Mouse (Mus musculus) adrenal gland (tissue): ENCODE data around the gene Crocc2.
"Not testable (repeated sequence)": the region's sequence is repeated elsewhere in the genome, so short reads cannot be mapped to it uniquely, and the experiment has no call there.

Experiments used
- intact Hi-C: fragments of 180-260 bp; cut with DNase I; formaldehyde crosslinking; loops from one replicate; pipeline ENCODE4 v1.15.1; 2025

Crocc2 gene

DNA sequence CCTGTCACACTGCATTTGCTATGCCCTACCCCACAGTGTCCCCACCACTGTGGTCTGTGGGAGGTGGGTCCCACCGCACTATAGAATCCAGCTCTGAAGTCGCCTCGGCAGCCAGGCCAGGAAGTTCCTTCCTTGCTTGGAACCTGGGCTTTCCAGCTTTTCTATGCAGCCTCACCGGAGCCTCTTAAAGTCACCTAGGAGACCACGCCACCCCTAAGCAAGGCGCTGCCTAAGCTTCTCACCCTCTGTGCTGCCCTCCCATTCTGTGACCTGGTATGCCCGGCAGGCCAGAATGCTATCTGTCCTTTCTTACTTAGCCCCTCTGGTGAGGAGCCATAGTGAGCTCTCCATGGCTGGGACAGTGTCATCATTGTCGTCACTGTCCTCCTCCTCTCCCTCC lies 7.2 kb upstream of the Crocc2 start:
- intact Hi-C loops, result no loop called here

DNA sequence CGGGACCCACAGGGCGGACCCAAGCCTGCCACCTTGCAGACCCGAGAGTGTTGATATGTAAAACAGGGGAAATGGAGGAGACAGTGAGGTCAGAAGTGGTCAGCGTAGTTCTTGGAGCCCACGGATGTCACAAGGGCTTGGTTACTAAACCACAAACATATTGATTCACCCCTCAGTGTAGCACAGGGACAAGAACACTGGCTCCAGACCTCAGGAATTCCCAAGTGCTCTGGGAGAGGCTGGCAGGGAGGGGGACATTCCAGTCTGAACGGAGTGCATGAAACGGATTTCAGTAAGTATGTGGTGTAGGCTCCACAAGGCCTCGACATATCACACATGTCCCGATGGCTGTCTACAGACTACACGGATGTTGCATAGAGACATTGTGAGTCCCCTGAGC lies 6.6 kb upstream of the Crocc2 start:
- intact Hi-C loops, result no loop called here

DNA sequence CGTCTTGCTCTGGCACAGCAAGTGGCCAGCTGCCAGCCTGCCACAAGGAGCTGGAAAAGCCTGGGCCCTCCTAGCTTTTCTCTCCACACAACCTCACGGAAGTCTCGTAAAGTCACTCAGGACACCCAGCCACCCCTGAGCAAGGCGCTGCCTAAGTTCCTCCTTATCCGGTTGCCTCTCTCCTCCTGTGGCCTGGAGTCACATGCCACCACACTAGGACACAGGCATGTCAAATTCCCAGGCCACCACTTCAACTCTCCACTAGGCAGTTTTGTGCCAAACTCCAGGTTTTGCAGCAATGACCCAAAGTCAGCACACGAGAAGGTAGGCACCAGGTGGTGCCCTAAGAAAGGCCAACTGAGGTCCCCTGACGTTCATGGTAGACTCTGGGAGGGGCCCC lies 5.9 kb upstream of the Crocc2 start:
- intact Hi-C loops, result no loop called here

DNA sequence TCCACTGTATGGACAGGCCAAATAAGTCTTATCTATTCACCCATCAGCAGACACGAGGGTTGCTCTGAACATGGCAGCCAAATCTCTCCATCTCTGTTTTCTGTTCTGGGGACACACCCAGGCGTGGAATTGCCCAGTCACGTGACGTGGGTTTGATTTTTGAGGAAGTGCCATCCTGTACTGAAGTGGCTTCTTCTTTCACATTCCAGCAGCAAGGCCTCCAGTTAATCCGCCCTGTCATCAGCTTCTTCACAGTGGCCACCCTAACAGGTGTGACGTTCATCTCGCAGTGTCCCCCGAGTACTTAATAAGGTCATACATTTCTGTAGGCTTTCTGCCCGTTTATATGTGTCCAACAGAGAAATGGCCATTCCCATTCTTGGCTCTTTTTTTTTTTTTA lies 3.1 kb upstream of the Crocc2 start:
- intact Hi-C loops, result no loop called here

DNA sequence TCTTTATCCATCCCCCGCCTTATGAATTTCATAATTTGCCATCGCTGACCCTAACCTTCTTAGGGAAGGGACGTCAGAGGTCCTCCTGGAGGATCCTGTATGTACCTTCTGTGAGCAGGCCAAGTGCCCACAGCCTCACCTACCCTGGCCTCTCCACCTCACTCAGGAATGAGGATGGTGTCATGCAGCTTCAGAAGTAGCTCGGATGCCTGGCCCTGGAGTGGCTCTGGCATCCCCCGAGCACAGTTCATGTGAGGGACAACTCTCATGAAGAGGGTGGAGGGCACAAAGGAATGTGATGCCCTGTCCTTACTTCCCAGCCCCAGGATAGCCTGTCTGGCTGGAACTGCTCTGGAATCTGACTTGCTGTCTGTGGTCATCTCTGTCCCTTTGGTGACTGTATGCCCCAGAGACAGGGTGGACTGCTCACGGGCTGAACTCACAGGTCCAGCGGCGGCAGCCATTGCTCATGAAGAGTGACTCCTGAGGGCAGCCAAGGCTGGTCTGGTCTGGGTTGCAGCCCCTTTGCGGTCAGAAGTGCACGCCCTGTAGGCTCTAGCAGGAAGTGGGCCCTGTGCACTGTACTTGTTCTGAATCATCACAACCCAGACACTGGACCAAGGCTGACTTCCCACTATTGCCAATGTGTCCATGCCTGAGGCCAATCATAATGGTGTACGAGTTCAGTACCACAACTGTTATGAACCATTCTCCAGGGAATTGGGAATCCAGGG lies 2.0 kb upstream of the Crocc2 start:
- intact Hi-C loops, result no loop called here

DNA sequence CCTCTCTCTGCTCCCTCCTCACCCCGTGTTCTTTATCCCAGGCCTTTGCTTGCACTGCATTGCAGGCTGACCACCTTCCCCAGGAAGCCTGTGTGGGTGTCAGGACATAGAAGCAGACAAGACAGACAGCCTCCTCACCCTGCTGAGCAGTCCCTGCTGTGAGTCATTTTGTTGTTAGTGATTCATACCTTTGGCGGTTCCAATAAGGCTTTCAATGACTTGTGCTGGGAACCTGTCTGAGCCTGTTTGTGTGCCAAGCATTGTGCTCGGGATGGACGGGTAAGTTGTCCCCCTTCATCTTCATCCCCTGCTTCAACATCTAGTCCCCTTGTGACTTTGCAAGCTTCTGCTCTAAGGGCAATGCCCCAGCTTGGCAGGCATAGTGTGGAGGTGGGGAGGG lies 5.1 kb downstream of the Crocc2 start:
- intact Hi-C loops, result loop anchor here (5.0 to 10.0 kb wide), 2 partner anchors 171 to 334 kb away; partner anchors contain the start of genes Pask and Ppp1r7

DNA sequence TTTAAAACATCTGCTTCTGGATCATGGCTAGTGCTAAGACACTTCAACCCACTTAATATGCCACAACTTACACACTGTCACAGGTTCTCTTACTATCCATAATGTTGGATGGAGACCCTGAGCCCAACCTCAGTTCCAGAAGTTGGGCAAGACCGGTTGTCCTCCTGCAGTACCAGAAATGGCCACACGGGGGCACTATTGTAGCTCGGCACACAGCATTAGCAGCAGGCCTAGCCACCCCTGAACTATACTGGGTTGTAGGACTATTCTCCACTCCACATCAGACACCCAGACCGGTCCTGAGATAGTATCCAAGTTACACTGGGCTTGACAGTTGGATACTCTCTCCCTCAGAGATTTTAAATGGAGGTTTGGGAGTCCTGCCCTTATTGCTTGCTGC lies 5.9 kb downstream of the Crocc2 start:
- intact Hi-C loops, result loop anchor here (5.0 to 10.0 kb wide), 2 partner anchors 170 to 333 kb away; partner anchors contain the start of genes Pask and Ppp1r7

DNA sequence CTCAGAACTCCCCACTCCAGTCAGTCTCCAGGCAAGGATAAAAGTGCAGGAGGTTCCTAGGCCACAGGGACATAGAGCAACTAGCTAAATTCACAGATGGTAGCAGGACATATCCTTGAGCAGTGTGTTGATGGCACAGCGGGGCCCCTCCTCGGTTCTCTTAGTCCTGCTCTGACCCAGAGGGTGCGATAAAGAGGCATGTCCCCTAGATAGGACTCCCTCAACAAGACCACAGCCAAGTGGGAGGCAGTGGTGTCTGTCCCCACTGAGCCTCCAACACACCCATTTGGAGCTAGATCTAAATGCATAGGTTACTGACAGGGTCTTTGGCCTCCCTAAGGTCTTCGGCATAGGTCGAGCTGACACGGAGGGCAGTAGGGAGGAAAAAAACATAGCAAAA lies 7.3 kb downstream of the Crocc2 start:
- intact Hi-C loops, result loop anchor here (10.0 kb wide), 1 partner anchor 169 kb away; the partner anchor contains the start of genes Pask and Ppp1r7

DNA sequence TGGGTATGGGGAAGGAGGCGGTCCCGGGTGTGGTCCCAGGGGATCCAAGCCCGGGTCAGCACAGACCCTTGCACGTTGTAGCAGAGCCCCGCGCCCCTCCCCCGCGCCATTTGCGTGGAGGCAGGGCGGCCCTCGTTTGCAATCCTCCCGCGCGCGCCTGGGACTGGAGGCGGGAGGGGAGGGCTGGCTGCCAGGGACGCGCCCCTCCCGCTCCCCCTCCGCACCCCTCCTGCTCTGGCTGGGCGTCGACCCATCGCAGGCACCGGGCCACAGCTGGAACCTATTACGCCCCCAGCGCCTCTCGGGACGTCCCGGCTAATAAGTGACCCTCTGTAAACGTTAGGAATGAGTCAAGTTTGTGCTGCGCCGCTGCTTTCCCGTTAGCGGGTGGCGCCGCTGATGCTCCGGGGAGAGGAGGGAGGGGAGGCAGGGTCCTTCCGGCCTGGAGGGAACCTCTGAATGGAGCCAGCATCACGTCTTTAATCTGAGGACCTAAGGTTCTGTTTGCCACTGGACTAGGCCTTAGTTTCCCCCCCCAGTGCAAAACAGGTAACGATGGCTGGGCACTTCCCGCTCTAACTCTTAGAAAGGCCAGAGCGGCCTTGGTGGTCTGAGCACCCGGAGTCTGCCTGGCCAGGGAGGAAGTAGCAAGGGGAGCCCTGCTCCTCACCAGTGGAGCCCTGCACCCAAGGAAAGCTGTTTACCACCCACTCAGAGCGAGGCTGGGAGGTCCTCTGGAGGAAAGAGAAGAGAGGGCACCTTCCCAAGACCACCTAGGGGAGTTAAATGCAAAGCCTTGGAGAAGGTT lies 8.2 kb downstream of the Crocc2 start:
- intact Hi-C loops, result loop anchor here (10.0 kb wide), 1 partner anchor 168 kb away; the partner anchor contains the start of genes Pask and Ppp1r7

DNA sequence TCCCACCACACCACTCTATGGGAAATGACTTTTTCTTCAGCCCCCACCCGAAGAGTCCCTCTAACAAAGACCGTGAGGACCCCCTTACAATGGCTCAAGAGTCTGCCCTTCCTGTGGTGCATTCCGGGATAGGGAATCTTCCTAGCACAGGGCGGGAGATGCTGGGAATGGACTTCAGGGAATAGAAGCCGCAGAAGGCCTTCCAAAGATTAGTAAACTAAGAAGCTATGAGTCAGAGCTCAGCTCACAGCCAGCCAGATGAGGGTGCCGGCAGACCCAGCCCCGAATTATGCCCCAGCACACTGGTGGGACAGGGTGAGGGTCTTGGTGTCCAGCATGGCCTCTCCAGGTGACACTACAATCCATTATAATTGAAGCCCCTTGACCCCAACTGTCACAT lies 13.8 kb downstream of the Crocc2 start:
- intact Hi-C loops, result no loop called here

DNA sequence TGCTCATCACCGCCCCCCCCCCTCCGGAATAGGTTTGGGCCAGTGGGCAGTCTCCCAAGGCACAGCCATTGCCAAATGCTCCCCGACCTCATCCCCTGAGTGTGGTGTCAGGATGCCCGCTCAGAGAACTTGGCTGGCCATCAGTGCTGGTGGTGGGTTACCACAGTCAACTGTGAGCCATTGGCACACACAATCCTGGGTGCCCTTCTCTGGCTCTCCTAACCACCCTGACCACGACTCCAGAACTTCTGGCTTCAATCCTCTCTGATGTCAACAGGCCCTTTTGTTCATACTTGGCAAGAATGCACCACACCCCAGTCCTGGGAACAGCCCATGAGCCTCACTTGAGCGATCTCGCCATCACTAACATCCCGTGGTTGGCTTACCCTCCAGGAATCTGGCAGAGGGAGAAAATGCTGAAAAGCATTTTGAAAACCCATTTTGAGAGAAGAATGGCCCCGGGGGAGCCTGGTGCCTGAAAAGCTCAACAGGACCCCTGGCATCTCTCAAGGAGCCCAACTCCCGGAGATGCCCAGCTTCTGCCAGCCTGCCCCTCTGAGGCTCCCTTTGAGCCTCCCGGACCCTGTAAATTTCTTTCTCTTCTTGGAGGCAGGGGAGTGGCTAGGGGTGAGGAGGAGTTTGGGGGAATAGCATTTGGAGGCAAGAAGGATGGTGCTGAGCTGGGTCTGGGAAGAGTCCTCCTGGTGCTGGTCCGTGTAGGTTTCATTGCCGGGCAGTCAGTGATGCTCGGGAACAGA lies 15.7 kb downstream of the Crocc2 start:
- intact Hi-C loops, result no loop called here

DNA sequence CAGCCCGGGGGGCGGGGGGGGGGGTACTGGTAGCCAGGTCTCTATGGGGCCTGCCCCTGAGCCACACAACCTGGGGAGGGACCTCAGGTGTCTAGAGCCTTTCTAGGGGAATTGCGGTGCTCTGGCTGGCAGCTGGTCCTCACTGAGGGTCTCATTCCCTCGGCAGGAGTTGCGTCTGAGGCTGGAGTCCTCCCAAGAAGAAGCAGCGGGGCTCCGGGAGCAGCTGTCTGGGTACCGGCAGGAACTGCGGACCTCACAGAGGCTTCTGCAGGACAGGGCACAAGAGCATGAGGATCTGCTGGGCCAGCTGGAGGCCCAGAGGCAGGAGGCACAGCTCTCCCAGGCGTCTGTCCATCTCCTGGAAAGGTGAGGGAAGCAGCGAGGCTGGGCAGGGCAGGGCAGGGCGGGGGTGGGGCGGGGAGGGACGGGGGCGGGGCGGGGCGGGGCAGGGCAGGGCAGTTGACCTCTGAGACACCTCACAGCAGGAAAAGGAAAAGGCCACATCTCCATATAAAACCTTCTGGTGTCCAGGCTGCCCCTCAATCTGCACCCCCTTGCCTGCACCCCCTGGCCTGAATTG lies 22.3 kb downstream of the Crocc2 start:
- intact Hi-C loops, result no loop called here

DNA sequence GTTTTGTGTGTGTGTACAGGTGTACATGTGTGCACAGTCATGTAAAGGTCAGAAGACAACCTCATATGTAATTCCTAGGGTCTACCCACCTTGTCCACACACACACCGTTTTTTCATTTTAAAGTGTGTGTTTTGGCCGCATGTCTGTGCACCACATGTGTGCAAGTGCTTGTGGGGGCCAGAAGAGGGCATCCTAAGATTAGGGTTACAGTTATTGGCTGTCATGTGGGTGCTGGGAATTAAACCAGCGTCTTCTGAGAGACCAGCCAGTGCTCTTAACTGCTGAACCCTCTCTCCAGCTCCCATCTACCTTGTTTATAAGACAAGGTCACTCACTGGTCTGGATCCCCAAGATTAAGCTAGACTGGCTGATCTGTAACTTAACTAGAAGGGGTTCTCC lies 26.4 kb downstream of the Crocc2 start:
- intact Hi-C loops, result no loop called here

DNA sequence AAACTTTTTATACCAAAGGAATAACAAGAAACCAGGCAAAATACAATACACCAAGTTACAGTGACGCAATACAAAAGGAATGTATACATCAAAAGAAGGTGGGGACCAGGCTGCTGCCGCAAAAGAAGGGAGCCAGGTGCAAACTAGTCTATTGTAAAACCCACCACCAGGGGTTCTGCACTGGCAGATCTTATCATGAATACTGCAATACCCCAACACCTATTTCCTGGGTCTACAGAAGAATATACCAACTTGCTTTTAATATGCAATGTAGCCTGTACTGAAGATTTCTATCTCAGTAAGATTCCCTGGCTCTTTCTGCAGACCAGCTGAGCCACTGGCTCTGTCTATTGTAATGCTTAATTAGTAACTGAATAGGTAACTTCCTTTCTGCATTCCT lies 28.9 kb downstream of the Crocc2 start:
- intact Hi-C loops, result not testable (repeated sequence)

DNA sequence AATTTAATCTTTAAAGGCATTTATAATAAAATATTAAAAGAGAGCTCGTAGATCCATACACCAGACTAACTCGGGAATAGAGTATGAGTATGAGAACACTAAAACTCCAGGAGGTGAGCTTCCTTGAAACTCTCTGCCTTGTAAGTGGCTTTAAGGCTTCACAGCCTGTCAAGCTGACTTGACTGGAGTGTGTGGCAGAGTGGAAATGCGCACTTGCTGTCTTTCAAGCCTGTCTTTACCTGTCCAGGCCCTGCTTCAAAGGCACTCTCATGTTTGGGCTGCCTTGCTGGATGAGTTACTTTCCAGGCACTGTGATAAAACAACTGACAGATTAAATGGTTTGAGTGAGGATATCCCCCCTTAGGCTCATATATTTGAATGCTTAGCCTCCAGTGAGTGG lies 29.4 kb downstream of the Crocc2 start:
- intact Hi-C loops, result no loop called here

DNA sequence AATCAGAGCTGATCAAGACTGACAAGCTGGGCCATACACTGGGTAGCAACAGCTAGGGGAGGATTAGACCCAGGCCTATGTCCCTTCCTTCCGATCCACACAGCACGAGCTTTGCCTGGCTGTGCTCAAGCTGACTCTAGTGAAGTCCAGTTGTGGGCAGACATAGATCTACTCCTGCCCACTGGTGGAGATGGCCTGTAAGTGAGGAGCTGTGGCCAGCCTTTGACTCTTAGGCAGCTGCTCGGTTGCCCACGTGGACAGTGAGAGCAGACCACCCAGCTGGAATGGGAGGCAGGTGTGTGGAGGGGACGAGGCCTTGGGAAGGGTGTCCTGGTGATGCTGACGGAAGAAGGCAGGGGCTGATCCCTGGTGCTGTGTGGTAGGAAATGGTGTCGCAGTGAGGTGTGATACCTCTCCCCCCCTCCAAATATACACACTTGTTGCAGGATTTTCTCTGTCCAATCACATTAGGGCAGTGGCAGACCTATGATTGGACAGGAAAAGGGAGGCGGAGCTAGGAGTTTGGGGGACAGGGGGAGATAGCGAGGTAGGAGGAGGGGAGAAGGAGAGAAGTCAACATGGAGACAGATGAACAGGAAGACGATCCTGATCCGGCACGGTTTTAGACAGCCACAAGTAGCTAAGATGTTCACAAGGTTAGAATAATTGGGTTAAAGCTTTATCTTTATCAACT lies 37.9 kb downstream of the Crocc2 start:
- intact Hi-C loops, result no loop called here

DNA sequence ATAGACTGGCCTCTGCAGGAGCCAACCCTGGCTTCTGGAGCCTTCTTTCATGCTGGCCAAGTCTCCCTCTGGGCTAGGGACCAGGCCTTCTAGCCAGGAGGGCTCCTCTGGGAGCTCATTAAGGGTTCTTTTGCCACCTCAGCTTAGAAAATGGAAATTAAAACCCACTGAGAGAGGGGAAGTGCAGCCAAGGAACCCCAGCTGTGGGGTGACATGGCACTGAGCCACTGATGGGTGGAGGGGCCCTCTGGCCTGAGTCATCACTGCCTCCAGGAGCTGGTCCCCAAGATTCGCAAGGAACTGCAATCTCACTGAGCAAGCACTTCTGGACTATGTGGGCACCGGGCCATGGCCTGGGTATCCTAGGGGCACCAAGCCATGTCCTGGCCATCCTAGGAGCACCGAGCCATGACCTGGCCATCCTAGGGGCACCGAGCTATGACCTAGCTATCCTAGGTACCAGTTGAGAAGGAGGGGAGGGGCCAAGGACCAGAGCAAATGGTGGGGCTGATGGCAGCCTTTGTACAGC lies 39.1 kb downstream of the Crocc2 start:
- intact Hi-C loops, result no loop called here

DNA sequence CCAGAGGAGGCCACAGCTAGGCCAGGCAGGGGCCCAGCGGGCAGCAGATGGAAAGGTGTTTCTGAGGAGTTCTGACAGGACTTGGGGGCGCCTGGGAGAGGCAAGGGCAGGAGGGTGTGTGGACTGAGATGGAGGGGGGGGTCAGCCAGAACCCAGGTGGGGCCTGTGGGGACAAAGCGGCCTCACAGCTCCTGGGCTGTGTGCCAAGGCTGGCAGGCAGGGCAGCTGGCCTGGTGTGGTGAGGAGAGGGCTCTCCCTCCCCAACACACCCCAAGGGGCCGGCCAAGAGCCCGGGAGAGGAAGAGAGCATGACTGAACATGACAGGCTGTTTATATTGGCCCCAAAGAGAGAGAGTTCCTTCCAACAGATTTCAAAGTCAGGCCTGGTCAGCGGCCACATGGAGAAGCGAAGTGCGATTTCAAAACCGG lies 41.7 kb downstream of the Crocc2 start:
- intact Hi-C loops, result no loop called here

DNA sequence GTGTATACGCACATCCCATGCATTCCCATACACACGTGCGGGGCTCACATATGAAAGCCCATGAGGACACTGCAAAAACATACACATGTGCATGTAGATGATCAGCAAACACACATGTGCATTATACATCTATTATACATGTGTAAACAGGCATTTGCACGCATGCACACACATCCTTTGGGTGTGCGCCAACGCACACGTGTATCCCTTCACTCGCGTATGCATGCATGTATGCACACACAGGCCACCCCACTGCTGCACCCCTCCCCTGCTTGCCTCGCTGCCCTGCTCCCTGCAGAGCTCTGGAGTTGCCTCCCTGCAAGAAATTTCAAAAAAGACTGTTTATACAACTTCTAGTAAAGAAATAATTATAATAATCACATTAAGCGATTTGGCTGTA lies 42.5 kb downstream of the Crocc2 start:
- intact Hi-C loops, result no loop called here

DNA sequence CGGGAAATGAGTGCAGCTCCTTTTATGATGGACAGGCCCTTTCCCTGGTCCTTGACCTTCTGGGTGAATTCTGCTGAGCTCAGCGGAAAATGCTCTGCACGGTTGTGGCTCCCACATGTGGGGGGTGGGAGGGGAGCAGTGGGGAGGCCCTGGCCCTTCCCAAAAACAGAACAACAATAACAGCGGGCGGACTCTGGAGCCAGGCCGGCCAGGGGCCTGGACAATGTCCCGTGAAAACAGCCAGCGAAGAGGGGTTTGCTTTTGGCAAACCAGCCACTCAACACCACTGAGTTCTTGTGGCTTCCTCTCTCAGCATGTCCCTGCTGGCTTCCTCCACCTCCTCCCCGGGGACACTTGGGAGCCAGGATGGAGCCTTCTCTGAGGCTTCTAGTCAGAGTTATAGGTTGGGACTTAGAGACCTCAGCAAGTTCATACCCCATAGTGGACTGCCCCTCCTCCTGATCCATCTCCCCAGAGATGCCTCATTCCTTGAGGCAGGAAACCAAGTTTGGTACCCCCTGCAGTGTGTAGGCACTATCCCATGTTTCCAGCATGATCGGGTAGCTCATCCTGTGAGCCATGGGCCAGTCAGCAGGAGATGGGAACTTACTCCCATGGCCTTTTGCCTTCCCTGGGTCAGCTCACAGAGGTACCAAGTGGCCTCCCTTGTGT lies 43.2 kb downstream of the Crocc2 start:
- intact Hi-C loops, result no loop called here
